Mouse (Mus musculus) midbrain, embryonic 13.5 days (tissue): ENCODE data around the gene Pkn1. TPM values are rescaled to one million over a fixed set of nuclear protein-coding genes. Genes with fewer than 3 reads are reported as not detected.

ENCODE experiments used
- microRNA-seq: library from miRNA; unstranded; fragments of <30 nt; microRNA quantifications from one replicate; pipeline ENCODE4, GENCODE M21; 2016
- polyA plus RNA-seq: library from polyadenylated mRNA; unstranded; fragments of >200 nt; fragmentation: Nextera tagmentation; extraction: Ambion mirVana; gene quantifications from 2 replicates; pipeline ENCODE4 v1.2.1, GENCODE M21; 2015

Pkn1 gene
- polyA plus RNA-seq, 1 experiment from 2014 or later = 23.3 TPM

Small RNA genes within 50 kb of the gene (microRNA-seq; reads per million reads assigned to microRNA genes)
- gene Mir1668 = not detected

Other genes starting within 250 kb of the Pkn1 start
- 212 and 214 TPM in 2 replicates for gene Scoc, start 240.8 kb downstream of the Pkn1 start, polyA plus RNA-seq
- 0.04 TPM in 1 of 2 replicates, not detected in the other for gene Olfr370, start 163.4 kb downstream of the Pkn1 start, polyA plus RNA-seq
- gene Ndufb7, start 132.5 kb downstream of the Pkn1 start, polyA plus RNA-seq = 380 and 382 TPM in 2 replicates
- 820 and 847 TPM in 2 replicates for gene Tecr, start 91.2 kb downstream of the Pkn1 start, polyA plus RNA-seq
- gene Dnajb1, start 91.0 kb downstream of the Pkn1 start, polyA plus RNA-seq = 56.6 and 61.5 TPM in 2 replicates
- 164 and 172 TPM in 2 replicates for gene Gipc1, start 46.5 kb downstream of the Pkn1 start, polyA plus RNA-seq
- 0.75 and 0.81 TPM in 2 replicates for gene Ptger1, start 32.5 kb downstream of the Pkn1 start, polyA plus RNA-seq
- 154 and 155 TPM in 2 replicates for gene Ddx39, start 16.0 kb upstream of the Pkn1 start, polyA plus RNA-seq
- 8.6 and 8.7 TPM in 2 replicates for gene Adgre5, start 42.1 kb upstream of the Pkn1 start, polyA plus RNA-seq
- 45.1 and 46.1 TPM in 2 replicates for gene Adgrl1, start 200.9 kb upstream of the Pkn1 start, polyA plus RNA-seq